Mouse (Mus musculus) CD4-positive, CD25-positive, alpha-beta regulatory T cell, adult 2 months (primary cell): ENCODE data around the gene Mkln1.
"Not testable (repeated sequence)": the region's sequence is repeated elsewhere in the genome, so short reads cannot be mapped to it uniquely, and the experiment has no call there.

Experiments used
- DNase-seq: peaks from one replicate; pipeline ENCODE4 v3.0.0-alpha.2; 2012; ENCODE audit warnings: low read depth, low spot score

Mkln1 gene

GRCm38 (mm10) chr6:31549361-31550051 is 151.0 kb downstream of the Mkln1 start:
- no peak for DNase-seq

GRCm38 (mm10) chr6:31550876-31551532 is 152.5 kb downstream of the Mkln1 start:
- no peak for DNase-seq

GRCm38 (mm10) chr6:31556460-31557100 is 158.0 kb downstream of the Mkln1 start:
- DNase-seq: no peak

- DNase-seq: no peak
Observed at GRCm38 (mm10) chr6:31560138-31560959, 161.8 kb downstream of the Mkln1 start.

GRCm38 (mm10) chr6:31561948-31562347 is 163.4 kb downstream of the Mkln1 start:
- DNase-seq: not testable (repeated sequence)

GRCm38 (mm10) chr6:31562371-31563080 is 164.0 kb downstream of the Mkln1 start:
- DNase-seq: no peak

- DNase-seq: peak; percentile 73
Observed at GRCm38 (mm10) chr6:31563235-31564181, 165.0 kb downstream of the Mkln1 start, which contains the start of gene Podxl. Gene Podxl (minus strand): TSS chr6:31563981.

GRCm38 (mm10) chr6:31564182-31564531 is 165.6 kb downstream of the Mkln1 start:
- no peak for DNase-seq

GRCm38 (mm10) chr6:31564901-31565391 is 166.4 kb downstream of the Mkln1 start:
- peak; percentile 7 for DNase-seq
